Mouse (Mus musculus) midbrain, embryonic 14.5 days (tissue): Measurements from ENCODE around the gene Smtn. TPM values are rescaled to one million over a fixed set of nuclear protein-coding genes. Genes with fewer than 3 reads are reported as not detected.
A peak's percentile ranks its signal among the peaks of the same experiment; 100 is the strongest.

ENCODE experiments used
- ATAC-seq: fragments of 200-750 bp; cut with Nextera tagmentation; 2 replicates; pipeline ENCODE4 v1.8.0; 2017; ENCODE audit warnings: moderate number of reproducible peaks, moderate library complexity; ENCODE audit not compliant: low FRiP score, low TSS enrichment
- DNase-seq: peaks from one replicate; pipeline ENCODE4 v3.0.0-alpha.2; 2015
- H3K27ac ChIP-seq: fragments of 300-500 bp; sonication (generic); replicated peaks from 2 replicates; pipeline ENCODE4 v1.5.1; 2014; ENCODE audit warnings: mild to moderate bottlenecking, low read depth, low read length, moderate library complexity
- H3K27me3 ChIP-seq: fragments of 300-500 bp; sonication (generic); 2 replicates; pipeline ENCODE4 v1.6.1; 2014; ENCODE audit warnings: low read length, control low read depth, mixed read lengths; ENCODE audit not compliant: control insufficient read depth, insufficient read depth
- H3K36me3 ChIP-seq: fragments of 300-500 bp; sonication (generic); 2 replicates; pipeline ENCODE4 v1.6.1; 2014; ENCODE audit warnings: low read length, control low read depth; ENCODE audit not compliant: control insufficient read depth, insufficient read depth
- H3K4me1 ChIP-seq: fragments of 300-500 bp; sonication (generic); 2 replicates; pipeline ENCODE4 v1.6.1; 2014; ENCODE audit warnings: mild to moderate bottlenecking, antibody characterized with exemption, low read length, control low read depth; ENCODE audit not compliant: control insufficient read depth, insufficient read depth
- H3K4me2 ChIP-seq: fragments of 300-500 bp; sonication (generic); 2 replicates; pipeline ENCODE4 v1.6.1; 2014; ENCODE audit warnings: mild to moderate bottlenecking, low read length, moderate library complexity
- H3K4me3 ChIP-seq: fragments of 300-500 bp; sonication (generic); replicated peaks from 2 replicates; pipeline ENCODE4 v1.5.1; 2014; ENCODE audit warnings: low read depth, low read length
- H3K9ac ChIP-seq: fragments of 300-500 bp; sonication (generic); replicated peaks from 2 replicates; pipeline ENCODE4 v1.6.1; 2014; ENCODE audit warnings: mild to moderate bottlenecking, low read length, moderate library complexity
- H3K9me3 ChIP-seq: fragments of 300-500 bp; sonication (generic); 2 replicates; pipeline ENCODE4 v1.6.1; 2016; ENCODE audit warnings: low read length, control low read depth, mixed read lengths; ENCODE audit not compliant: control insufficient read depth
- WGBS: fragments of 180-500 bp; shearing (Covaris S2); extraction: QIAGEN DNeasy Blood & Tissue Kit; methylation state at CpG from one replicate; pipeline ENCODE4 v1.1.7; 2014; 5-methylcytosine and 5-hydroxymethylcytosine counted together
- polyA plus RNA-seq: library from polyadenylated mRNA; unstranded; fragments of >200 nt; fragmentation: Nextera tagmentation; extraction: Ambion mirVana; gene quantifications from 2 replicates; pipeline ENCODE4 v1.2.1, GENCODE M21; 2014

Gene Smtn
- polyA plus RNA-seq, 1 experiment from 2014 or later, result 12.8 TPM

- Histone ChIP-seq H3K4me2 (no peak overlapping the region), H3K9ac (no peak overlapping the region), H3K4me1 (no peaks in the 10 kb centered on the region), H3K27ac (no peak overlapping the region), H3K36me3 (no peaks in the 10 kb centered on the region), H3K27me3 (no peaks in the 10 kb centered on the region), H3K4me3 (no peak overlapping the region), H3K9me3 (no peaks in the 10 kb centered on the region)
- no peak for ATAC-seq
- no peak for DNase-seq
- 96% methylated on average over 1 of the region's 1 CpGs for WGBS
Measured at GRCm38 (mm10) chr11:3497296-3497695, 43.1 kb downstream of the Smtn start.

- DNase-seq (no peak), ATAC-seq (no peak)
- Histone ChIP-seq H3K36me3 (no peaks in the 10 kb centered on the region), H3K4me3 (no peak overlapping the region), H3K27ac (no peak overlapping the region), H3K9ac (no peak overlapping the region), H3K27me3 (no peaks in the 10 kb centered on the region), H3K4me1 (no peaks in the 10 kb centered on the region), H3K9me3 (no peaks in the 10 kb centered on the region), H3K4me2 (no peak overlapping the region)
- WGBS, result 65% methylated on average over 5 of the region's 5 CpGs
Measured at GRCm38 (mm10) chr11:3496756-3497155, 43.7 kb downstream of the Smtn start.

GRCm38 (mm10) chr11:3495496-3495895, 44.9 kb downstream of the Smtn start:
- Histone ChIP-seq H3K36me3 (no peaks in the 10 kb centered on the region), H3K27ac (no peak overlapping the region), H3K4me2 (no peak overlapping the region), H3K27me3 (no peaks in the 10 kb centered on the region), H3K9me3 (no peaks in the 10 kb centered on the region), H3K4me3 (no peak overlapping the region), H3K4me1 (no peaks in the 10 kb centered on the region), H3K9ac (no peak overlapping the region)
- WGBS, result 94% methylated on average over 14 of the region's 14 CpGs
- DNase-seq, result no peak
- no peak for ATAC-seq

- H3K4me3 ChIP-seq, result no peak overlapping the region
- ATAC-seq, result no peak
- no peaks in the 10 kb centered on the region for H3K9me3 ChIP-seq
- no peak overlapping the region for H3K9ac ChIP-seq
- no peaks in the 10 kb centered on the region for H3K4me1 ChIP-seq
- no peak for DNase-seq
- WGBS, result 81% methylated on average over 17 of the region's 17 CpGs
- H3K27me3 ChIP-seq, result no peaks in the 10 kb centered on the region
- H3K27ac ChIP-seq, result no peak overlapping the region
- H3K4me2 ChIP-seq, result no peak overlapping the region
- H3K36me3 ChIP-seq, result no peaks in the 10 kb centered on the region
Measured at GRCm38 (mm10) chr11:3494857-3495256, 45.6 kb downstream of the Smtn start.

GRCm38 (mm10) chr11:3492748-3493147, 47.7 kb downstream of the Smtn start:
- Histone ChIP-seq H3K9ac (no peak overlapping the region), H3K4me3 (no peak overlapping the region), H3K27me3 (no peaks in the 10 kb centered on the region), H3K27ac (no peak overlapping the region), H3K9me3 (no peaks in the 10 kb centered on the region), H3K36me3 (no peaks in the 10 kb centered on the region), H3K4me1 (no peaks in the 10 kb centered on the region), H3K4me2 (no peak overlapping the region)
- no peak for ATAC-seq
- DNase-seq, result no peak
- WGBS, result 78% methylated on average over 4 of the region's 4 CpGs

GRCm38 (mm10) chr11:3489036-3489435, 51.4 kb downstream of the Smtn start:
- Histone ChIP-seq H3K4me1 (no peaks in the 10 kb centered on the region), H3K9ac (no peak overlapping the region), H3K27me3 (no peaks in the 10 kb centered on the region), H3K36me3 (no peaks in the 10 kb centered on the region), H3K9me3 (no peaks in the 10 kb centered on the region), H3K4me2 (no peak overlapping the region), H3K27ac (no peak overlapping the region), H3K4me3 (no peak overlapping the region)
- ATAC-seq (no peak), DNase-seq (no peak)
- 92% methylated on average over 5 of the region's 5 CpGs for WGBS

GRCm38 (mm10) chr11:3487952-3488570, 52.4 kb downstream of the Smtn start, which contains the start of gene Pla2g3:
Gene Pla2g3, plus strand, starts transcription at chr11:3488284.
- Histone ChIP-seq H3K27me3 (no peaks in the 10 kb centered on the region), H3K4me3 (no peak within 1 kb of the TSS), H3K9me3 (no peaks in the 10 kb centered on the region), H3K4me1 (no peaks in the 10 kb centered on the region), H3K4me2 (no peak within 1 kb of the TSS), H3K36me3 (no peaks in the 10 kb centered on the region), H3K9ac (no peak within 1 kb of the TSS), H3K27ac (no peak within 1 kb of the TSS)
- no peak for DNase-seq
- no peak for ATAC-seq
- WGBS, result 34% methylated on average over 11 of the region's 11 CpGs

GRCm38 (mm10) chr11:3486349-3486748, 54.1 kb downstream of the Smtn start:
- no peaks in the 10 kb centered on the region for H3K27me3 ChIP-seq
- no peaks in the 10 kb centered on the region for H3K9me3 ChIP-seq
- DNase-seq (no peak), ATAC-seq (no peak)
- no peak overlapping the region for H3K9ac ChIP-seq
- H3K4me3 ChIP-seq, result no peak overlapping the region
- H3K4me2 ChIP-seq, result no peak overlapping the region
- H3K36me3 ChIP-seq, result no peaks in the 10 kb centered on the region
- no peaks in the 10 kb centered on the region for H3K4me1 ChIP-seq
- H3K27ac ChIP-seq, result no peak overlapping the region
- 78% methylated on average over 7 of the region's 7 CpGs for whole genome bisulfite sequencing

- H3K9ac ChIP-seq, result no peak overlapping the region
- H3K4me3 ChIP-seq, result no peak overlapping the region
- peak; percentile 14 for DNase-seq
- no peaks in the 10 kb centered on the region for H3K36me3 ChIP-seq
- no peaks in the 10 kb centered on the region for H3K27me3 ChIP-seq
- no peak overlapping the region for H3K4me2 ChIP-seq
- no peaks in the 10 kb centered on the region for H3K9me3 ChIP-seq
- no peak for ATAC-seq
- H3K27ac ChIP-seq, result no peak overlapping the region
- H3K4me1 ChIP-seq, result no peaks in the 10 kb centered on the region
- 67% methylated on average over 11 of the region's 11 CpGs for WGBS
Measured at GRCm38 (mm10) chr11:3483980-3484642, 56.3 kb downstream of the Smtn start.
